Mouse (Mus musculus) left cerebral cortex, postnatal 36 days (tissue): ENCODE measurements around the gene Fndc3a. TPM values are rescaled to one million over a fixed set of nuclear protein-coding genes. Genes with fewer than 3 reads are reported as not detected.

Source experiments
- DNase-seq, 2 experiments: peaks; one replicate each; pipeline ENCODE4 v3.0.0; 2021 to 2022; ENCODE audit warnings: low spot score in 2 of 2, mixed read lengths in 1 of 2
- intact Hi-C: fragments of 180-260 bp; cut with DNase I; formaldehyde crosslinking; loops from one replicate; pipeline ENCODE4 v1.15.1; 2025
- total RNA-seq, 2 experiments: library from RNA; stranded (reverse); gene quantifications; 2 replicates each; pipeline ENCODE4 v1.2.3; 2021

The Fndc3a gene
- total RNA-seq, 2 experiments from 2014 or later, result 37.2 to 55.9 TPM

- intact Hi-C loops, result loop anchor here (10.0 kb wide), 2 partner anchors 429 to 519 kb away; no protein-coding TSS in a partner anchor
- no peak for DNase-seq
These were observed 133.5 kb downstream of the Fndc3a start for GRCm38 (mm10) chr14:72576283-72576682.

- intact Hi-C loops, result no loop called here
- no peak for DNase-seq
These were observed 145.9 kb downstream of the Fndc3a start for GRCm38 (mm10) chr14:72563941-72564340.

DNA sequence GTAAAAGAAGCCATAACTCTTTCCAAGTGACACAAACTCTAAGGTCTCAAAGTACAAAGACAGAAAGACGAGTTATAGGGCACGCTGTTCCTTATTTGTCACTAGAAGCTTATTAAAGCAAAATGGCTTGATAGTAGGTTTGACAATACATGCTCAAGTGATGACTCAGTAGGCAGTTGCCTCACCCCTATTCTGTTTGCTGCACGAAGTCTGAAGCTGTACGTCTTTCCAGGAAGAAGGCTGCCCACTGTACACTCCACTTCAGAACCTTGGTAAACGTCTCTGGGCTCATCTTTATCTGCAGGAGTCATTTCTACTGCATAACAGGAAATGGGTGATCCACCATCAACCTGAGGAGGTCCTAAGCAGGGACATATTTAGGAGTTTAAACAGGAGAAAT, 151.0 kb downstream of the Fndc3a start:
- intact Hi-C loops, result no loop called here
- DNase-seq, result no peak

GRCm38 (mm10) chr14:72555846-72556245, 154.0 kb downstream of the Fndc3a start:
- intact Hi-C loops, result no loop called here
- DNase-seq, result no peak

DNA sequence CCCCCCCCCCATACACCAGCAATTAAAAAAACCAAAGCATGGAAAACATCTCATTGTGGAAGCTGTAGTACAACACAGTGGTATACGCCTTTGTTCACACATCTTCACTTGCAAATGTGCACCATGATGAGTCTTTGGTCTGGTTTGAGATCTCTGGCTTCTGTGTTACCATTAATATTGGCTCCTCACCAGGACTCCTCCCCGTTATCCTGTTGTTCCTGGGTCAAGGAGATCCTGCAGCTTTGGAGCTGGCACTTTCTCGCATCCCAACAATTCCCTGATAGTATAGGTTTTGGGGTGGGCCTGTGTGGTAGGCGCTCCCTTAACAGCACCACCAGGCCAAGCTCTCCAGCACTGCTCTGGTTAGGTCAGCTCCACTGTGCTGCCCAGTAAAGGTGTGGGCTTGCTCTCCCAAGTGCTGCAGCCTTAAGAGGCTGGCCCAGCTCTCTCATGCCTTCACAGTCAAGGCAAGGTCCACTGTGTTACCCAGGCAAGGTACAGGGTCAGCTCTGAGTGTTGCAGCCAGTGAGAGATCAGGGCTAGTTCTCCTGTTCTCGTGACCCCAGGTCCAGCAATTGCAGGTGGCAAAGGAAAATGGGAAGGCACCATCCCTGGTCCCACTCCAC, 173.3 kb downstream of the Fndc3a start:
- DNase-seq, result no peak
- intact Hi-C loops, result no loop called here

- no peak for DNase-seq
- intact Hi-C loops, result no loop called here
These were observed 175.9 kb downstream of the Fndc3a start for GRCm38 (mm10) chr14:72533862-72534261.

DNA sequence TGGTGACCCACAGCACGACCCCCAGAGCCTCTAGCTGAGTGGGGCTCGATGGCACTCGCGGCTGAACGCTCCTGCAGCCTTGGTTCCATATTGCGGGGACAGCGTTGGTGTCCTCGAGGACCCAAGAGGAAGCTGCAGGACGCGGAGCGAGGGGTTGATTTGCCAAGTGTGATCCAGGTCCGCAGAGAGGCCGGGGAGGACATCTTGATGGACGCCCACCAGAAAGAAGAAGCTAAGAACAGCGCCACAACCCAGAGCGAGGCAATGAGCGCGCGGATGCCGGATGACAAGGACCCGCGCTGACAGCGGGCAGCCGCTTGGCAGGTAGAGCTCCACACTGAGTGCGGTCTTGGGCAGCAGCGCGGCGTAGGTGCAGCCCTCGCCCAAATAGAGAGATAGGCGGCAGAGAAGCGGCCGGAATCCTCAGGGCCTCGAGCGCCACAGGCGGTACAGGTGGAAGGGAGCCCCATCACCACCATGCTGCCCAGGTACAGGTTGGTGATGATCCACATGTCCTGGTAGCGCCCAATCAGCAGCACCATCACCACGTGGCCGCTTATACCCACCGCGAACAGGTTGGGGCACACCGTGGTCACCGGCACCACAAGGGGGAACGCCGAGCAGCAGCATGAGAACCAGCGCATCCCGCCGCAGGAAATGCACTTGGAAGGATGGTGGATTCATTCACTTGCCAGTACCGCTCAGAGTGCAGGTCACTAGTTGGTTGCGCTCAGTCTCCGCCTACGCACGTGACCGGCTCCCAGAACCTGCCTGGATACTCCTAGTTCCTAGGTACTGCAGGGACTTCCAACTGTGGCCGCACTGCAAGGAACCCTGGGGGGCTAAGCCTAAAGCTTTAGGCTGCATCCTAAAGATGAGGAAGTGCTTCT, 177.5 kb downstream of the Fndc3a start:
- intact Hi-C loops, result no loop called here
- peak; percentile 23 to 26 for DNase-seq

GRCm38 (mm10) chr14:72527126-72527525, 182.7 kb downstream of the Fndc3a start:
- no peak for DNase-seq
- intact Hi-C loops, result no loop called here

- no peak for DNase-seq
- intact Hi-C loops, result loop anchor here (5.0 to 10.0 kb wide), 2 partner anchors 142 to 1735 kb away; no protein-coding TSS in a partner anchor
These were observed 190.2 kb downstream of the Fndc3a start for GRCm38 (mm10) chr14:72519561-72519960.

GRCm38 (mm10) chr14:72518786-72519185, 191.0 kb downstream of the Fndc3a start:
- no peak for DNase-seq
- intact Hi-C loops, result loop anchor here (5.0 to 10.0 kb wide), 2 partner anchors 141 to 1734 kb away; no protein-coding TSS in a partner anchor

- intact Hi-C loops, result loop anchor here (5.0 to 10.0 kb wide), 2 partner anchors 139 to 1732 kb away; no protein-coding TSS in a partner anchor
- DNase-seq, result no peak
These were observed 193.4 kb downstream of the Fndc3a start for GRCm38 (mm10) chr14:72516376-72516775.

GRCm38 (mm10) chr14:72506723-72507420, 202.9 kb downstream of the Fndc3a start:
- DNase-seq, result no peak
- intact Hi-C loops, result no loop called here

GRCm38 (mm10) chr14:72506018-72506722, 203.6 kb downstream of the Fndc3a start:
- DNase-seq, result no peak
- intact Hi-C loops, result no loop called here

- intact Hi-C loops, result no loop called here
These were observed 204.8 kb downstream of the Fndc3a start for GRCm38 (mm10) chr14:72504985-72505384.

DNA sequence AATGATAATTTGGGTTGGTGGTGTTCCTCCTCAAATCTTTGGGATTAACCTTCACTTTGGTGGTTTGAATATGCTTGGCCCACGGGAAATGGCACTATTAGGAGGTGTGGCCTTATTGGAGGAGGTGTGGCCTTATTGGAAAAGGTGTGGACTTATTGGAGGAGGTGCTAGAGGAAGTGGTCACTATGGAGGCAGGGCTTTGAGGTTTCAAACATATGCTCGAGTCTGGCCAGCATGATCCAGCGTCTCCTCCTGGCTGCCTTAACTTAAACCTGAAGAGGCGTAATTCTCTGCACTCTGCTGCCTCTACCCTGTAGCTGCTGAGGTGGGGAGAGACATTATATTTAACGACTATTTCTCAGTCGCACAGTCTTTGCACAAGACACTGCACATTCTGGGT, 206.6 kb downstream of the Fndc3a start:
- DNase-seq, result no peak
- intact Hi-C loops, result no loop called here

More at GRCm38 (mm10) chr14:72504985-72505384, 204.8 kb downstream of the Fndc3a start:
- DNase-seq, result no peak

GRCm38 (mm10) chr14:72493775-72494174, 216.0 kb downstream of the Fndc3a start:
- DNase-seq, result no peak
- intact Hi-C loops, result no loop called here

GRCm38 (mm10) chr14:72491738-72492137, 218.1 kb downstream of the Fndc3a start, which contains the start of gene Gm9195:
Gene Gm9195, minus strand, starts transcription at chr14:72491838.
- intact Hi-C loops, result no loop called here

GRCm38 (mm10) chr14:72490367-72490766, 219.4 kb downstream of the Fndc3a start:
- DNase-seq, result peak; percentile 16 to 18
- intact Hi-C loops, result no loop called here

More at GRCm38 (mm10) chr14:72491738-72492137, 218.1 kb downstream of the Fndc3a start, which contains the start of gene Gm9195:
- DNase-seq, result no peak
